Mouse (Mus musculus) bone marrow, adult 2 months (tissue): Measurements from ENCODE around the gene Vmn1r212.

Source experiments
- CTCF ChIP-seq: fragments of 200-500 bp; IDR thresholded peaks from 2 replicates; pipeline ENCODE4 v1.5.1; 2011; ENCODE audit warnings: low read length, control low read depth; ENCODE audit not compliant: control insufficient read depth, insufficient read depth
- POLR2A ChIP-seq: fragments of 200-500 bp; IDR thresholded peaks from 2 replicates; pipeline ENCODE4 v1.6.1; 2011; ENCODE audit warnings: low read depth, mild to moderate bottlenecking, control low read depth, low read length, borderline replicate concordance; ENCODE audit not compliant: control insufficient read depth

- TF ChIP-seq CTCF, result no peak
- TF ChIP-seq POLR2A, result no peak
Observed at GRCm38 (mm10) chr13:22884105-22884504, at the start of gene Vmn1r212.
